Mouse (Mus musculus) frontal cortex, postnatal 14 days (tissue): ENCODE measurements around the gene Asb10.
"Not testable (repeated sequence)": the region's sequence is repeated elsewhere in the genome, so short reads cannot be mapped to it uniquely, and the experiment has no call there.

Source experiments
- DNase-seq, 2 experiments: peaks; one replicate each; pipeline ENCODE4 v3.0.0; 2022; ENCODE audit warnings: low spot score in 2 of 2

The Asb10 gene

GRCm38 (mm10) chr5:24540387-24541143 lies at the start of gene Asb10:
Asb10 (minus strand) TSS chr5:24540978.
- peak in 1 of 2 experiments; percentile 24 for DNase-seq

GRCm38 (mm10) chr5:24589511-24590500 lies 49.0 kb upstream of the Asb10 start:
- DNase-seq, result no peak

- DNase-seq, result no peak
Measured at GRCm38 (mm10) chr5:24587200-24587577, 46.4 kb upstream of the Asb10 start.

- peak; percentile 65 to 76 for DNase-seq
Measured at GRCm38 (mm10) chr5:24586547-24587199, 45.9 kb upstream of the Asb10 start, which contains the start of gene Chpf2. Chpf2 (plus strand) TSS chr5:24586741.

- no peak for DNase-seq
Measured at GRCm38 (mm10) chr5:24586106-24586505, 45.3 kb upstream of the Asb10 start.

GRCm38 (mm10) chr5:24578109-24578963 lies 37.6 kb upstream of the Asb10 start:
- no peak for DNase-seq

GRCm38 (mm10) chr5:24577183-24577929 lies 36.6 kb upstream of the Asb10 start, which contains the start of gene Abcf2:
Abcf2 (minus strand) TSS chr5:24577467.
- DNase-seq, result peak; percentile 100

GRCm38 (mm10) chr5:24576801-24577182 lies 36.0 kb upstream of the Asb10 start:
- no peak for DNase-seq

- DNase-seq, result no peak
Measured at GRCm38 (mm10) chr5:24575948-24576347, 35.2 kb upstream of the Asb10 start.

GRCm38 (mm10) chr5:24556709-24557108 lies 15.9 kb upstream of the Asb10 start, which contains the start of gene 4931409K22Rik:
4931409K22Rik (minus strand) TSS chr5:24556809.
- no peak for DNase-seq

- DNase-seq, result not testable (repeated sequence)
Measured at GRCm38 (mm10) chr5:24555335-24555734, 14.6 kb upstream of the Asb10 start.

- no peak for DNase-seq
Measured at GRCm38 (mm10) chr5:24553621-24554244, 13.0 kb upstream of the Asb10 start.

GRCm38 (mm10) chr5:24551317-24551688 lies 10.5 kb upstream of the Asb10 start:
- DNase-seq, result no peak

- peak; percentile 21 to 45 for DNase-seq
Measured at GRCm38 (mm10) chr5:24550598-24551316, 10.0 kb upstream of the Asb10 start.

GRCm38 (mm10) chr5:24542643-24543042 lies 1.9 kb upstream of the Asb10 start:
- DNase-seq, result no peak

GRCm38 (mm10) chr5:24541144-24541569 lies 379 bp upstream of the Asb10 start:
- no peak for DNase-seq

GRCm38 (mm10) chr5:24539571-24540296 lies 1.0 kb downstream of the Asb10 start:
- DNase-seq, result no peak

- no peak for DNase-seq
Measured at GRCm38 (mm10) chr5:24537618-24538017, 3.2 kb downstream of the Asb10 start.
